Mouse (Mus musculus) ES-Bruce4 (cell line): ENCODE data around the gene Nol6.

Source experiments
- CTCF ChIP-seq: IDR thresholded peaks from one replicate; pipeline ENCODE4 v1.8.1; 2011; ENCODE audit warnings: low read depth, low read length
- POLR2A ChIP-seq: IDR thresholded peaks from one replicate; pipeline ENCODE4 v1.8.1; 2011; ENCODE audit warnings: low read length; ENCODE audit not compliant: insufficient read depth

GRCm38 (mm10) chr4:41115074-41115473 lies 9.2 kb downstream of the Nol6 start:
- TF ChIP-seq CTCF (no peak), POLR2A (no peak)
